Mouse (Mus musculus): ENCODE measurements around the gene Ptbp1. TPM values are rescaled to one million over a fixed set of nuclear protein-coding genes. Genes with fewer than 3 reads are reported as not detected.

Gene Ptbp1
- total and polyA plus RNA-seq, 2 experiments from 2014 or later: 53.7 to 97.3 TPM

DNA sequence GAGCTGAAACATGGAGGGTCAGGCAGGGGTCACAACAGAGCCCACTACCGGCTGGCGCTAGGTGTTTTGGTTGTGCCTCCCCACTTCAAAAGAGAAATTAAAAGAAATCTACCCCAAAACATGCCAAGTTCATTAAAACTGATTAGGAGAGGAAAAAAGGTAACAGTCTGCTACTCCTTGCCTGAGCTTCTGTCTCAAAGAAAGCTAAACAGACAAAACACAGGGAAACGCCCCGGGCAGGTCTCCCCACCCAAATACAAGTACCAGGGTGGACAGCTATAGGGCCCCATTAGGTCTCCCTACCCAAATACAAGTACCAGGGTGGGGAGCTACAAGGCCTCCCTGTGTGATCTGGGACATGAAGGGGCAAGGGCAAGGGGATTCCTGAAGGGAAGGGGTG is 56.3 kb downstream of the Ptbp1 start, which contains the start of gene Gm26602:
Gene Gm26602 (plus strand): TSS at position 301 of the 400 bp plus-strand sequence.
- no peaks in the 10 kb centered on the region for H3K9me3 ChIP-seq (ENCODE audit: low read length)
- 95% methylated on average over 4 of the region's 4 CpGs for WGBS
- H3K27ac ChIP-seq (ENCODE audit: low read depth, low read length): peak within 1 kb of the TSS; percentile 97
- H3K4me2 ChIP-seq (ENCODE audit: low read depth): peak within 1 kb of the TSS; percentile 45
- peaks cover 6% of the 10 kb centered on the region for H3K4me1 ChIP-seq (ENCODE audit: insufficient read depth)
- ATAC-seq (no peak), DNase-seq (no peak)
- peaks cover 29% of the 10 kb centered on the region; the same call in 1 of the 2 replicates for H3K36me3 ChIP-seq (ENCODE audit: insufficient read depth)
- TF ChIP-seq CTCF (IDR thresholded peaks at IDR 0.05; ENCODE audit: low read depth): no peak
- peak within 1 kb of the TSS; percentile 94; the same call in 1 of the 2 replicates for H3K9ac ChIP-seq
- H3K4me3 ChIP-seq (ENCODE audit: low read depth, low read length): no peak within 1 kb of the TSS
- no peaks in the 10 kb centered on the region for H3K27me3 ChIP-seq (ENCODE audit: insufficient read depth, low read length)

DNA sequence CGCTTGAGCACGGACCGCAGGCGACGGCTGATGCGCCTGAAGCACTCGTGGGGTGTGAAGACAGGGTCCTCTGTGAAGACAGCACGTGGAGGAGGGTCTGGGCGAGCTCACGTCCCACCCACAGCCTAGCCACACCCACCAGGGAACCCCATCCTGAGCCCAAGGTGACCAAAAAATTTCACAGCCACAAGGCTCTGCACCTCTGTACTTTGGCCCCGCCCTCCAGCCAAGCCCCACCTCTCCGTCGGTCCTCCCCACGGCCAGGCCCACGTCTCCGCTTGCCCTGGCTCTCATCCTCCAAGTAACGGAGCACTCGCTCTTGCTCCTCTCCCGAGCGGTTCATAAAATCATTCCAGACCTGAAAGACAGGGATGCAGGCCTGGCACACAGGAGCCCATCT is 58.2 kb downstream of the Ptbp1 start:
- H3K27ac ChIP-seq (ENCODE audit: low read depth, low read length): no peak overlapping the region
- no peaks in the 10 kb centered on the region for H3K27me3 ChIP-seq (ENCODE audit: insufficient read depth, low read length)
- peaks cover 17% of the 10 kb centered on the region; the same call in 1 of the 2 replicates for H3K36me3 ChIP-seq (ENCODE audit: insufficient read depth)
- ATAC-seq: no peak
- WGBS: 74% methylated on average over 20 of the region's 20 CpGs
- peaks cover 16% of the 10 kb centered on the region for H3K4me1 ChIP-seq (ENCODE audit: insufficient read depth)
- TF ChIP-seq CTCF (IDR thresholded peaks at IDR 0.05; ENCODE audit: low read depth): no peak
- no peaks in the 10 kb centered on the region for H3K9me3 ChIP-seq (ENCODE audit: low read length)
- DNase-seq: no peak
- H3K4me3 ChIP-seq (ENCODE audit: low read depth, low read length): no peak overlapping the region
- H3K4me2 ChIP-seq (ENCODE audit: low read depth): no peak overlapping the region
- no peak overlapping the region for H3K9ac ChIP-seq

Small RNAs within 50 kb of the gene (microRNA-seq; reads per million reads assigned to microRNA genes)
- gene Mir6910: 0 to 0.24 reads per million in 2 experiments

Other genes with a start within 250 kb of the Ptbp1 start
Only the 30 nearest of the 33 such genes appear.
- gene Madcam1, start 189.9 kb upstream of the Ptbp1 start, total RNA-seq (2014; rRNA removed): 0.38 and 0.95 TPM in 2 replicates
- 0.67 and 0.70 TPM in 2 replicates for gene Madcam1, start 189.9 kb upstream of the Ptbp1 start, polyA plus RNA-seq (2015; fragmentation: Nextera tagmentation; extraction: Ambion mirVana)
- gene Tpgs1, start 185.1 kb upstream of the Ptbp1 start, total RNA-seq (2014; rRNA removed): 64.2 and 91.5 TPM in 2 replicates
- 128 and 148 TPM in 2 replicates for gene Tpgs1, start 185.1 kb upstream of the Ptbp1 start, polyA plus RNA-seq (2015; fragmentation: Nextera tagmentation; extraction: Ambion mirVana)
- 61.9 and 69.9 TPM in 2 replicates for gene Cdc34, start 172.2 kb upstream of the Ptbp1 start, total RNA-seq (2014; rRNA removed)
- gene Cdc34, start 172.2 kb upstream of the Ptbp1 start, polyA plus RNA-seq (2015; fragmentation: Nextera tagmentation; extraction: Ambion mirVana): 67.9 and 76.5 TPM in 2 replicates
- 2.5 and 3.3 TPM in 2 replicates for gene Gzmm, start 165.4 kb upstream of the Ptbp1 start, total RNA-seq (2014; rRNA removed)
- 1.1 and 1.3 TPM in 2 replicates for gene Gzmm, start 165.4 kb upstream of the Ptbp1 start, polyA plus RNA-seq (2015; fragmentation: Nextera tagmentation; extraction: Ambion mirVana)
- gene Bsg, start 149.9 kb upstream of the Ptbp1 start, total RNA-seq (2014; rRNA removed): 960 and 1,112 TPM in 2 replicates
- 1,015 and 1,046 TPM in 2 replicates for gene Bsg, start 149.9 kb upstream of the Ptbp1 start, polyA plus RNA-seq (2015; fragmentation: Nextera tagmentation; extraction: Ambion mirVana)
- 28.0 and 34.5 TPM in 2 replicates for gene Hcn2, start 137.8 kb upstream of the Ptbp1 start, total RNA-seq (2014; rRNA removed)
- gene Hcn2, start 137.8 kb upstream of the Ptbp1 start, polyA plus RNA-seq (2015; fragmentation: Nextera tagmentation; extraction: Ambion mirVana): 3.6 and 4.7 TPM in 2 replicates
- gene Polrmt, start 107.8 kb upstream of the Ptbp1 start, total RNA-seq (2014; rRNA removed): 27.8 and 34.9 TPM in 2 replicates
- gene Polrmt, start 107.8 kb upstream of the Ptbp1 start, polyA plus RNA-seq (2015; fragmentation: Nextera tagmentation; extraction: Ambion mirVana): 27.3 and 30.2 TPM in 2 replicates
- gene Fgf22, start 99.4 kb upstream of the Ptbp1 start, total RNA-seq (2014; rRNA removed): 0.62 and 1.0 TPM in 2 replicates
- 0.99 and 1.7 TPM in 2 replicates for gene Fgf22, start 99.4 kb upstream of the Ptbp1 start, polyA plus RNA-seq (2015; fragmentation: Nextera tagmentation; extraction: Ambion mirVana)
- 54.1 and 88.3 TPM in 2 replicates for gene Rnf126, start 87.5 kb upstream of the Ptbp1 start, total RNA-seq (2014; rRNA removed)
- gene Rnf126, start 87.5 kb upstream of the Ptbp1 start, polyA plus RNA-seq (2015; fragmentation: Nextera tagmentation; extraction: Ambion mirVana): 131 and 143 TPM in 2 replicates
- gene Fstl3, start 77.2 kb upstream of the Ptbp1 start, total RNA-seq (2014; rRNA removed): 2.1 and 4.5 TPM in 2 replicates
- gene Fstl3, start 77.2 kb upstream of the Ptbp1 start, polyA plus RNA-seq (2015; fragmentation: Nextera tagmentation; extraction: Ambion mirVana): 1.7 and 2.8 TPM in 2 replicates
- 0.31 TPM in 1 of 2 replicates, not detected in the other for gene Prss57, start 63.5 kb upstream of the Ptbp1 start, total RNA-seq (2014; rRNA removed)
- gene Prss57, start 63.5 kb upstream of the Ptbp1 start, polyA plus RNA-seq (2015; fragmentation: Nextera tagmentation; extraction: Ambion mirVana): 0.35 and 0.67 TPM in 2 replicates
- gene Palm, start 60.9 kb upstream of the Ptbp1 start, total RNA-seq (2014; rRNA removed): 154 and 178 TPM in 2 replicates
- gene Palm, start 60.9 kb upstream of the Ptbp1 start, polyA plus RNA-seq (2015; fragmentation: Nextera tagmentation; extraction: Ambion mirVana): 351 and 365 TPM in 2 replicates
- gene Misp, start 33.4 kb upstream of the Ptbp1 start, total RNA-seq (2014; rRNA removed): 0.24 and 0.77 TPM in 2 replicates
- 0.09 and 0.41 TPM in 2 replicates for gene Misp, start 33.4 kb upstream of the Ptbp1 start, polyA plus RNA-seq (2015; fragmentation: Nextera tagmentation; extraction: Ambion mirVana)
- 4.9 and 7.8 TPM in 2 replicates for gene Prtn3, start 20.0 kb downstream of the Ptbp1 start, total RNA-seq (2014; rRNA removed)
- 14.9 and 15.4 TPM in 2 replicates for gene Prtn3, start 20.0 kb downstream of the Ptbp1 start, polyA plus RNA-seq (2015; fragmentation: Nextera tagmentation; extraction: Ambion mirVana)
- gene Plppr3, start 20.2 kb downstream of the Ptbp1 start, total RNA-seq (2014; rRNA removed): 427 and 473 TPM in 2 replicates
- 309 and 328 TPM in 2 replicates for gene Plppr3, start 20.2 kb downstream of the Ptbp1 start, polyA plus RNA-seq (2015; fragmentation: Nextera tagmentation; extraction: Ambion mirVana)
- gene Elane, start 31.8 kb downstream of the Ptbp1 start, total RNA-seq (2014; rRNA removed): not detected in 2 replicates
- gene Elane, start 31.8 kb downstream of the Ptbp1 start, polyA plus RNA-seq (2015; fragmentation: Nextera tagmentation; extraction: Ambion mirVana): 0.15 TPM in 1 of 2 replicates, not detected in the other
- gene Cfd, start 36.4 kb downstream of the Ptbp1 start, total RNA-seq (2014; rRNA removed): not detected in 2 replicates
- gene Cfd, start 36.4 kb downstream of the Ptbp1 start, polyA plus RNA-seq (2015; fragmentation: Nextera tagmentation; extraction: Ambion mirVana): not detected in 2 replicates
- 47.0 and 60.9 TPM in 2 replicates for gene Med16, start 54.5 kb downstream of the Ptbp1 start, total RNA-seq (2014; rRNA removed)
- 46.1 and 56.0 TPM in 2 replicates for gene Med16, start 54.5 kb downstream of the Ptbp1 start, polyA plus RNA-seq (2015; fragmentation: Nextera tagmentation; extraction: Ambion mirVana)
- not detected in 2 replicates for gene Gm26602, start 56.4 kb downstream of the Ptbp1 start, total RNA-seq (2014; rRNA removed)
- gene Gm26602, start 56.4 kb downstream of the Ptbp1 start, polyA plus RNA-seq (2015; fragmentation: Nextera tagmentation; extraction: Ambion mirVana): 34.4 and 39.2 TPM in 2 replicates
- gene Kiss1r, start 62.5 kb downstream of the Ptbp1 start, total RNA-seq (2014; rRNA removed): 4.2 and 5.4 TPM in 2 replicates
- gene Kiss1r, start 62.5 kb downstream of the Ptbp1 start, polyA plus RNA-seq (2015; fragmentation: Nextera tagmentation; extraction: Ambion mirVana): 3.4 and 3.6 TPM in 2 replicates
- 117 and 129 TPM in 2 replicates for gene R3hdm4, start 66.8 kb downstream of the Ptbp1 start, total RNA-seq (2014; rRNA removed)
- 282 and 333 TPM in 2 replicates for gene R3hdm4, start 66.8 kb downstream of the Ptbp1 start, polyA plus RNA-seq (2015; fragmentation: Nextera tagmentation; extraction: Ambion mirVana)
- gene Arid3a, start 72.6 kb downstream of the Ptbp1 start, total RNA-seq (2014; rRNA removed): 7.1 and 7.9 TPM in 2 replicates
- 1.0 and 2.1 TPM in 2 replicates for gene Arid3a, start 72.6 kb downstream of the Ptbp1 start, polyA plus RNA-seq (2015; fragmentation: Nextera tagmentation; extraction: Ambion mirVana)
- 58.2 and 84.6 TPM in 2 replicates for gene Wdr18, start 105.7 kb downstream of the Ptbp1 start, total RNA-seq (2014; rRNA removed)
- gene Wdr18, start 105.7 kb downstream of the Ptbp1 start, polyA plus RNA-seq (2015; fragmentation: Nextera tagmentation; extraction: Ambion mirVana): 91.9 and 107 TPM in 2 replicates
- gene Grin3b, start 116.3 kb downstream of the Ptbp1 start, total RNA-seq (2014; rRNA removed): 0.14 and 0.15 TPM in 2 replicates
- gene Grin3b, start 116.3 kb downstream of the Ptbp1 start, polyA plus RNA-seq (2015; fragmentation: Nextera tagmentation; extraction: Ambion mirVana): 0.09 and 0.18 TPM in 2 replicates
- gene Tmem259, start 129.9 kb downstream of the Ptbp1 start, total RNA-seq (2014; rRNA removed): 109 and 129 TPM in 2 replicates
- 25.6 and 26.5 TPM in 2 replicates for gene Tmem259, start 129.9 kb downstream of the Ptbp1 start, polyA plus RNA-seq (2015; fragmentation: Nextera tagmentation; extraction: Ambion mirVana)
- 19.5 and 28.2 TPM in 2 replicates for gene Cnn2, start 134.2 kb downstream of the Ptbp1 start, total RNA-seq (2014; rRNA removed)
- 15.7 and 17.0 TPM in 2 replicates for gene Cnn2, start 134.2 kb downstream of the Ptbp1 start, polyA plus RNA-seq (2015; fragmentation: Nextera tagmentation; extraction: Ambion mirVana)
- gene Abca7, start 142.1 kb downstream of the Ptbp1 start, total RNA-seq (2014; rRNA removed): 6.1 and 6.2 TPM in 2 replicates
- gene Abca7, start 142.1 kb downstream of the Ptbp1 start, polyA plus RNA-seq (2015; fragmentation: Nextera tagmentation; extraction: Ambion mirVana): 1.1 TPM in 2 replicates
- gene Arhgap45, start 162.2 kb downstream of the Ptbp1 start, total RNA-seq (2014; rRNA removed): 2.3 and 2.4 TPM in 2 replicates
- gene Arhgap45, start 162.2 kb downstream of the Ptbp1 start, polyA plus RNA-seq (2015; fragmentation: Nextera tagmentation; extraction: Ambion mirVana): 1.2 and 1.7 TPM in 2 replicates
- 104 and 129 TPM in 2 replicates for gene Polr2e, start 185.4 kb downstream of the Ptbp1 start, total RNA-seq (2014; rRNA removed)
- gene Polr2e, start 185.4 kb downstream of the Ptbp1 start, polyA plus RNA-seq (2015; fragmentation: Nextera tagmentation; extraction: Ambion mirVana): 168 and 184 TPM in 2 replicates
- 401 and 478 TPM in 2 replicates for gene Gpx4, start 192.7 kb downstream of the Ptbp1 start, total RNA-seq (2014; rRNA removed)
- 644 and 800 TPM in 2 replicates for gene Gpx4, start 192.7 kb downstream of the Ptbp1 start, polyA plus RNA-seq (2015; fragmentation: Nextera tagmentation; extraction: Ambion mirVana)